Mouse (Mus musculus) urinary bladder, adult 2 months (tissue): ENCODE measurements around the gene Tnrc6c. TPM values are rescaled to one million over a fixed set of nuclear protein-coding genes. Genes with fewer than 3 reads are reported as not detected.

Experiments
- DNase-seq: peaks from one replicate; pipeline ENCODE4 v3.0.0; 2022; ENCODE audit warnings: low spot score
- polyA plus RNA-seq: library from polyadenylated mRNA; depleted of rRNA; stranded (reverse); fragments of >200 nt; gene quantifications from 2 replicates; pipeline ENCODE4 v1.2.3, GENCODE M21; 2012

Gene Tnrc6c
- polyA plus RNA-seq, 1 experiment = 11.9 TPM

- DNase-seq = no peak
These were observed 22.6 kb downstream of the Tnrc6c start for GRCm38 (mm10) chr11:117676649-117677048.

GRCm38 (mm10) chr11:117677111-117677510 lies 23.0 kb downstream of the Tnrc6c start:
- DNase-seq = no peak

- DNase-seq = no peak
These were observed 23.5 kb downstream of the Tnrc6c start for GRCm38 (mm10) chr11:117677594-117677993.

- no peak for DNase-seq
These were observed 24.1 kb downstream of the Tnrc6c start for GRCm38 (mm10) chr11:117678155-117678554.

GRCm38 (mm10) chr11:117678740-117679139 lies 24.7 kb downstream of the Tnrc6c start:
- DNase-seq = no peak

GRCm38 (mm10) chr11:117684640-117685039 lies 30.6 kb downstream of the Tnrc6c start:
- DNase-seq = no peak

GRCm38 (mm10) chr11:117685461-117685860 lies 31.4 kb downstream of the Tnrc6c start:
- no peak for DNase-seq

GRCm38 (mm10) chr11:117686021-117686420 lies 31.9 kb downstream of the Tnrc6c start:
- no peak for DNase-seq

- no peak for DNase-seq
These were observed 34.5 kb downstream of the Tnrc6c start for GRCm38 (mm10) chr11:117688603-117689002.

GRCm38 (mm10) chr11:117691311-117691710 lies 37.2 kb downstream of the Tnrc6c start:
- no peak for DNase-seq

- no peak for DNase-seq
These were observed 40.0 kb downstream of the Tnrc6c start for GRCm38 (mm10) chr11:117694050-117694449.

- no peak for DNase-seq
These were observed 42.5 kb downstream of the Tnrc6c start for GRCm38 (mm10) chr11:117696585-117696984.

- no peak for DNase-seq
These were observed 46.8 kb downstream of the Tnrc6c start for GRCm38 (mm10) chr11:117700871-117701270.

- no peak for DNase-seq
These were observed 52.2 kb downstream of the Tnrc6c start for GRCm38 (mm10) chr11:117706267-117706666.

GRCm38 (mm10) chr11:117707238-117707637 lies 53.1 kb downstream of the Tnrc6c start:
- DNase-seq = no peak

- DNase-seq = no peak
These were observed 55.2 kb downstream of the Tnrc6c start for GRCm38 (mm10) chr11:117709308-117709707.

GRCm38 (mm10) chr11:117710815-117711294 lies 56.8 kb downstream of the Tnrc6c start:
- no peak for DNase-seq

- DNase-seq = no peak
These were observed 58.0 kb downstream of the Tnrc6c start for GRCm38 (mm10) chr11:117712065-117712464.

GRCm38 (mm10) chr11:117713375-117713774 lies 59.3 kb downstream of the Tnrc6c start:
- DNase-seq = no peak

GRCm38 (mm10) chr11:117718838-117719237 lies 64.7 kb downstream of the Tnrc6c start:
- no peak for DNase-seq

GRCm38 (mm10) chr11:117724604-117725301 lies 70.7 kb downstream of the Tnrc6c start:
- no peak for DNase-seq

GRCm38 (mm10) chr11:117727031-117727430 lies 72.9 kb downstream of the Tnrc6c start:
- no peak for DNase-seq

GRCm38 (mm10) chr11:117728245-117728644 lies 74.2 kb downstream of the Tnrc6c start:
- no peak for DNase-seq

GRCm38 (mm10) chr11:117728841-117729240 lies 74.8 kb downstream of the Tnrc6c start:
- no peak for DNase-seq
